Mouse (Mus musculus) midbrain, embryonic 12.5 days (tissue): ENCODE results near the gene Oxct2b. TPM values are rescaled to one million over a fixed set of nuclear protein-coding genes. Genes with fewer than 3 reads are reported as not detected.
A peak's percentile ranks its signal among the peaks of the same experiment; 100 is the strongest.
"Not testable (repeated sequence)": the region's sequence is repeated elsewhere in the genome, so short reads cannot be mapped to it uniquely, and the experiment has no call there.

Source experiments
- ATAC-seq: fragments of 200-750 bp; cut with Nextera tagmentation; 2 replicates; pipeline ENCODE4 v1.8.0; 2017; ENCODE audit warnings: low read depth, moderate TSS enrichment, moderate library complexity; ENCODE audit not compliant: low FRiP score
- H3K27ac ChIP-seq: fragments of 300-500 bp; sonication (generic); replicated peaks from 2 replicates; pipeline ENCODE4 v1.5.1; 2016; ENCODE audit warnings: mild to moderate bottlenecking
- H3K27me3 ChIP-seq: fragments of 300-500 bp; sonication (generic); 2 replicates; pipeline ENCODE4 v1.6.1; 2016; ENCODE audit warnings: mild to moderate bottlenecking
- H3K36me3 ChIP-seq: fragments of 300-500 bp; sonication (generic); 2 replicates; pipeline ENCODE4 v1.6.1; 2016
- H3K4me1 ChIP-seq: fragments of 300-500 bp; sonication (generic); 2 replicates; pipeline ENCODE4 v1.6.1; 2016
- H3K4me2 ChIP-seq: fragments of 300-500 bp; sonication (generic); replicated peaks from 2 replicates; pipeline ENCODE4 v1.6.1; 2016; ENCODE audit warnings: mild to moderate bottlenecking, moderate library complexity
- H3K4me3 ChIP-seq: fragments of 300-500 bp; sonication (generic); 2 replicates; pipeline ENCODE4 v1.5.1; 2016; ENCODE audit warnings: mild to moderate bottlenecking
- H3K9ac ChIP-seq: fragments of 300-500 bp; sonication (generic); replicated peaks from 2 replicates; pipeline ENCODE4 v1.6.1; 2016; ENCODE audit warnings: mild to moderate bottlenecking, moderate library complexity
- H3K9me3 ChIP-seq: fragments of 300-500 bp; sonication (generic); 2 replicates; pipeline ENCODE4 v1.6.1; 2016; ENCODE audit warnings: mild to moderate bottlenecking
- WGBS: fragments of 180-500 bp; shearing (Covaris S2); methylation state at CpG from one replicate; pipeline ENCODE4 v1.1.7; 2016; 5-methylcytosine and 5-hydroxymethylcytosine counted together
- polyA plus RNA-seq: library from polyadenylated mRNA; unstranded; fragments of >200 nt; fragmentation: Nextera tagmentation; extraction: Ambion mirVana; gene quantifications from 2 replicates; pipeline ENCODE4 v1.2.1, GENCODE M21; 2016

Gene Oxct2b
- polyA plus RNA-seq, 1 experiment from 2014 or later, result not detected

DNA sequence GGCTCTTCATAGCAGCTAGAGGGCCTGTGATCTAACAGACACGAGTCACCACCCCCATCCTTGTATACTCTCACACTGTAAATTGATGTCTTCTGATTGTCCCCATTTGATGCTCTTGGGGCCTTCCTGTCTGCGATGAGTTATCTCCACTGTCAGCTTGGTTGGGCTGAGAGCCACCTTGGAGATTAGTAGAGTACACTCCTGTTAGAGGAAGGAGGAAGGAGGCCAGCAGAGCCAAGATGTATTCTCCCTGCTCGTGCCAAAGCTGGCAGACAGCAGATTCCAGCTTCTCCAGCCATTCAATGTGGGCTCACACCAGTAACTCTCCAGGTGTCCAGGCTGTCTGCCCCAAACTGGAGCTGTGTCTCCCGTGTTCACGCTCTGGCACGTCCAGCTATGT lies 44.5 kb downstream of the Oxct2b start:
- H3K4me1 ChIP-seq, result peaks cover 17% of the 10 kb centered on the region
- H3K27ac ChIP-seq, result no peak overlapping the region
- H3K9ac ChIP-seq, result no peak overlapping the region
- H3K9me3 ChIP-seq, result no peaks in the 10 kb centered on the region
- ATAC-seq, result no peak
- H3K4me3 ChIP-seq, result no peak overlapping the region
- H3K4me2 ChIP-seq, result no peak overlapping the region
- 87% methylated on average over 6 of the region's 6 CpGs for WGBS
- H3K36me3 ChIP-seq, result no peaks in the 10 kb centered on the region
- H3K27me3 ChIP-seq, result peaks cover 18% of the 10 kb centered on the region

DNA sequence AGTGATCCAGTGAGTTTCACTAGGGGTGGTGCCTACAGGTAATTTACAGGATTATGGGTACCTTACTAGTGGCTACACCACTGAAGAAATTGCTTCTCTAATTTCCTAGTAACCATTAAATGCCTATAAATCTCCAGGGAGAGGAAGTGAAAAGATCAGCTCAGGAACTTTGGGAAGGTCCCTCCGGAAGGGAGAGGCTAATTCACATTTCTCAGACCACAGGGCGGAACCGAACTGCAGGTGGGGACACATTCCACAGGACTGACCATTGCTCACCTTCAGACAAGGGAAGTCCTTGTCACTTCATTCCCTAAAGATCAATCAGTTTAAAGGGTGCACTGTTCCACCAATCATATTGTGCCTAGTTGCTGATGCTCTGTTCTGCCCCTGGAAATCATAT lies 45.2 kb downstream of the Oxct2b start:
- not testable (repeated sequence) for H3K9me3 ChIP-seq, H3K9ac ChIP-seq, H3K4me2 ChIP-seq, ATAC-seq, H3K27ac ChIP-seq, H3K36me3 ChIP-seq, H3K4me3 ChIP-seq
- Histone ChIP-seq H3K4me1 (peaks cover 17% of the 10 kb centered on the region), H3K27me3 (peaks cover 18% of the 10 kb centered on the region)
- WGBS, result 81% methylated on average over 3 of the region's 3 CpGs

DNA sequence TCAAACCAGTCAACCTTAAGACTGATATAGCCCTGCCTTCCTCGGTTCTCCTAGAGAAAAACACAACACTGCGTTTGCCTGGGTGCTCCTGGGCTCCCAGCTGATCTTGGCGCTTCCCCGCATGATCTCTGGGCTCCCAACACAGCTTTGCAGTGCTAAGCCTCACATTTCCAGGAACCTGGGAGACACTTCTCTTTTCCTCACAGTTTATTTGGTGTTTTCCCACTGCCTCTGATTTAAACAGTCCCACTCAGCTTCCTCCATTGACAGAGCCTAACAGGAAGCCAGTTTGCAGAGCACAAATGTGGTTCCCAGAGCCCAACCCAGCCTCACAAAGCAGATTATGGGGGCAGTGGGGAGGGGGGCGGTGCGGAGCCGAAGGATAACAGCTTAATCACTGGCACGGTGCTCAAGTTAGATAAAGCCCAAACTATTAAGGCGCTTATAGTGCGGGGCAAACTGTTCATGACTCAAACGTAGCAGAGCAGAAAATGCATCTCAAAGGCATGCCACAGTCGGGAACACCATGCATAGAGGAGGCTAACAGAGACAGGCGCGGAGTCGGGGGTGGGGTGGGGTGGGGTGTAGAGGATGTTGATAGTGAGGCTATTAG lies 46.3 kb downstream of the Oxct2b start:
- WGBS, result 2% methylated on average over 15 of the region's 15 CpGs
- Histone ChIP-seq H3K9ac (peak overlapping the region; percentile 16; the same call in 1 of the 2 replicates), H3K27me3 (peaks cover 18% of the 10 kb centered on the region), H3K9me3 (no peaks in the 10 kb centered on the region), H3K4me3 (peak overlapping the region; percentile 19), H3K4me1 (peaks cover 17% of the 10 kb centered on the region), H3K4me2 (peak overlapping the region; percentile 45), H3K36me3 (no peaks in the 10 kb centered on the region), H3K27ac (0 out of 2 replicates have a peak overlapping the region, but pooled peaks have one; percentile 17)
- ATAC-seq, result peak; percentile 81

DNA sequence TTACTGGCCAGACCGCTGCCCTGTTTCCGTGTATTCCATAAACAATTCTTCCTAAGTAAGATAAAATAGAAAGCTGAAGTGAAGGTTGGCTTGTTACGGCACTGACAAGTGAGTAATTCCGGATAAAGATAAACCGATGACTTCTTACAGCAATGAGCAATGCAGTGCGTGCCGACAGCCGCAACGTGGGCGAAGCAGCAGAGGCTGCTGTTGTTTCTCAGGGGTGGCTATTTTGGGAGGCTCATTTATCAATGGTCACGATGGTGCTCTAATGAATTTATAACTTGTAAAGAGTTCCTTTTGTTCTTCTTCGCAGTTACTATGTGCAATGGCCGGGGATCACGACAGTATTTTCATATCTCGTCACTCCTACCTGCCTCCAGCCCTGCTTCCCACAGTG lies 48.1 kb downstream of the Oxct2b start:
- peaks cover 17% of the 10 kb centered on the region for H3K4me1 ChIP-seq
- no peak overlapping the region for H3K4me2 ChIP-seq
- H3K4me3 ChIP-seq, result no peak overlapping the region
- H3K27me3 ChIP-seq, result peaks cover 18% of the 10 kb centered on the region
- no peaks in the 10 kb centered on the region for H3K36me3 ChIP-seq
- WGBS, result 91% methylated on average over 15 of the region's 15 CpGs
- no peaks in the 10 kb centered on the region for H3K9me3 ChIP-seq
- no peak overlapping the region for H3K9ac ChIP-seq
- no peak for ATAC-seq
- H3K27ac ChIP-seq, result no peak overlapping the region

Other genes with a start within 250 kb of the Oxct2b start
- 58.6 and 67.5 TPM in 2 replicates for gene Cap1, start 230.2 kb upstream of the Oxct2b start, polyA plus RNA-seq
- gene Mfsd2a, start 155.1 kb upstream of the Oxct2b start, polyA plus RNA-seq, result 25.7 TPM in 2 replicates
- gene Mycl, start 120.6 kb upstream of the Oxct2b start, polyA plus RNA-seq, result 130 and 140 TPM in 2 replicates
- 29.3 and 30.0 TPM in 2 replicates for gene Trit1, start 99.7 kb upstream of the Oxct2b start, polyA plus RNA-seq
- gene Bmp8b, start 11.1 kb upstream of the Oxct2b start, polyA plus RNA-seq, result 0.10 and 0.13 TPM in 2 replicates
- 91.9 and 99.0 TPM in 2 replicates for gene Ppie, start 23.7 kb downstream of the Oxct2b start, polyA plus RNA-seq
- 2.4 and 3.5 TPM in 2 replicates for gene Hpcal4, start 67.0 kb downstream of the Oxct2b start, polyA plus RNA-seq
- gene Nt5c1a, start 85.2 kb downstream of the Oxct2b start, polyA plus RNA-seq, result not detected in 2 replicates
- gene Heyl, start 117.3 kb downstream of the Oxct2b start, polyA plus RNA-seq, result 7.4 and 8.0 TPM in 2 replicates
- gene Pabpc4, start 146.1 kb downstream of the Oxct2b start, polyA plus RNA-seq, result 30.7 and 35.0 TPM in 2 replicates
- gene Oxct2a, start 207.4 kb downstream of the Oxct2b start, polyA plus RNA-seq, result not detected in 2 replicates
- 0.12 and 0.19 TPM in 2 replicates for gene Bmp8a, start 227.0 kb downstream of the Oxct2b start, polyA plus RNA-seq